Mouse (Mus musculus): ENCODE results near the gene Ptbp3.

The Ptbp3 gene

GRCm38 (mm10) chr4:59471306-59471705 lies 77.9 kb downstream of the Ptbp3 start:
- no peak for DNase-seq

GRCm38 (mm10) chr4:59465449-59465848 lies 83.7 kb downstream of the Ptbp3 start:
- DNase-seq, result no peak

- no peak for DNase-seq
Observed at GRCm38 (mm10) chr4:59464661-59465060, 84.5 kb downstream of the Ptbp3 start.

GRCm38 (mm10) chr4:59462494-59462893 lies 86.7 kb downstream of the Ptbp3 start:
- no peak for DNase-seq

- DNase-seq, result no peak
Observed at GRCm38 (mm10) chr4:59461116-59461727, 87.9 kb downstream of the Ptbp3 start.

- no peak for DNase-seq
Observed at GRCm38 (mm10) chr4:59459216-59459955, 89.8 kb downstream of the Ptbp3 start.

- peak in 1 of 2 experiments; percentile 9 for DNase-seq
Observed at GRCm38 (mm10) chr4:59457941-59458340, 91.2 kb downstream of the Ptbp3 start.

GRCm38 (mm10) chr4:59457091-59457490 lies 92.1 kb downstream of the Ptbp3 start:
- no peak for DNase-seq

GRCm38 (mm10) chr4:59455465-59455864 lies 93.7 kb downstream of the Ptbp3 start:
- DNase-seq, result no peak

- DNase-seq, result no peak
Observed at GRCm38 (mm10) chr4:59454046-59454445, 95.1 kb downstream of the Ptbp3 start.

- DNase-seq, result no peak
Observed at GRCm38 (mm10) chr4:59452503-59452933, 96.6 kb downstream of the Ptbp3 start.

- DNase-seq, result no peak
Observed at GRCm38 (mm10) chr4:59450906-59451305, 98.3 kb downstream of the Ptbp3 start.

- no peak for DNase-seq
Observed at GRCm38 (mm10) chr4:59450234-59450854, 98.8 kb downstream of the Ptbp3 start.

- no peak for DNase-seq
Observed at GRCm38 (mm10) chr4:59447296-59447695, 101.9 kb downstream of the Ptbp3 start.

GRCm38 (mm10) chr4:59445516-59445915 lies 103.6 kb downstream of the Ptbp3 start:
- DNase-seq, result no peak

GRCm38 (mm10) chr4:59444994-59445393 lies 104.2 kb downstream of the Ptbp3 start:
- DNase-seq, result no peak

GRCm38 (mm10) chr4:59444085-59444484 lies 105.1 kb downstream of the Ptbp3 start:
- no peak for DNase-seq

- DNase-seq, result no peak
Observed at GRCm38 (mm10) chr4:59441265-59441664, 107.9 kb downstream of the Ptbp3 start.

- no peak for DNase-seq
Observed at GRCm38 (mm10) chr4:59439960-59440359, 109.2 kb downstream of the Ptbp3 start.

GRCm38 (mm10) chr4:59439041-59439440 lies 110.1 kb downstream of the Ptbp3 start:
- no peak for DNase-seq

- peak; percentile 62 to 63 for DNase-seq
Observed at GRCm38 (mm10) chr4:59437990-59438854, 110.9 kb downstream of the Ptbp3 start, which contains the start of gene Susd1. Susd1 (minus strand) TSS chr4:59438633.

- DNase-seq, result no peak
Observed at GRCm38 (mm10) chr4:59435951-59436350, 113.2 kb downstream of the Ptbp3 start.

GRCm38 (mm10) chr4:59434039-59434438 lies 115.1 kb downstream of the Ptbp3 start:
- DNase-seq, result no peak

Measured in cerebellum, postnatal 14 days (tissue).